Mouse (Mus musculus) midbrain, postnatal 0 days (tissue): ENCODE data around the gene Slc15a5. TPM values are rescaled to one million over a fixed set of nuclear protein-coding genes. Genes with fewer than 3 reads are reported as not detected.

Experiments
- ATAC-seq: fragments of 200-750 bp; cut with Nextera tagmentation; 2 replicates; pipeline ENCODE4 v1.8.0; 2017; ENCODE audit warnings: moderate number of reproducible peaks, mild to moderate bottlenecking, moderate TSS enrichment, moderate library complexity; ENCODE audit not compliant: low FRiP score
- DNase-seq: peaks from one replicate; pipeline ENCODE4 v3.0.0-alpha.2; 2015; ENCODE audit warnings: low spot score
- H3K27ac ChIP-seq: fragments of 300-500 bp; sonication (generic); 2 replicates; pipeline ENCODE4 v1.5.1; 2014; ENCODE audit warnings: low read depth, mild to moderate bottlenecking, low read length, mixed read lengths
- H3K27me3 ChIP-seq: fragments of 300-500 bp; sonication (generic); 2 replicates; pipeline ENCODE4 v1.6.1; 2014; ENCODE audit warnings: low read length, control low read depth, mixed read lengths; ENCODE audit not compliant: insufficient read depth
- H3K36me3 ChIP-seq: fragments of 300-500 bp; sonication (generic); 2 replicates; pipeline ENCODE4 v1.6.1; 2014; ENCODE audit warnings: low read length, control low read depth, mixed read lengths; ENCODE audit not compliant: insufficient read depth
- H3K4me1 ChIP-seq: fragments of 300-500 bp; sonication (generic); 2 replicates; pipeline ENCODE4 v1.6.1; 2014; ENCODE audit warnings: mild to moderate bottlenecking, control low read depth, antibody characterized with exemption, low read length, mixed read lengths; ENCODE audit not compliant: insufficient read depth
- H3K4me2 ChIP-seq: fragments of 300-500 bp; sonication (generic); 2 replicates; pipeline ENCODE4 v1.6.1; 2014; ENCODE audit warnings: low read depth, mild to moderate bottlenecking, low read length, mixed read lengths; ENCODE audit not compliant: poor library complexity, severe bottlenecking
- H3K4me3 ChIP-seq: fragments of 300-500 bp; sonication (generic); 2 replicates; pipeline ENCODE4 v1.5.1; 2014; ENCODE audit warnings: low read depth, mild to moderate bottlenecking, low read length, moderate library complexity
- H3K9ac ChIP-seq: fragments of 300-500 bp; sonication (generic); replicated peaks from 2 replicates; pipeline ENCODE4 v1.6.1; 2014; ENCODE audit warnings: mild to moderate bottlenecking, low read length, moderate library complexity, mixed read lengths; ENCODE audit not compliant: poor library complexity, severe bottlenecking
- H3K9me3 ChIP-seq: fragments of 300-500 bp; sonication (generic); 2 replicates; pipeline ENCODE4 v1.6.1; 2016; ENCODE audit warnings: low read length, control low read depth
- CTCF ChIP-seq: IDR thresholded peaks from 2 replicates; pipeline ENCODE4 v1.5.1; 2016; ENCODE audit warnings: antibody characterized with exemption, mild to moderate bottlenecking
- WGBS: fragments of 180-500 bp; shearing (Covaris S2); extraction: QIAGEN DNeasy Blood & Tissue Kit; methylation state at CpG from one replicate; pipeline ENCODE4 v1.1.7; 2014; 5-methylcytosine and 5-hydroxymethylcytosine counted together
- polyA plus RNA-seq: library from polyadenylated mRNA; unstranded; fragments of >200 nt; fragmentation: Nextera tagmentation; extraction: Ambion mirVana; gene quantifications from 2 replicates; pipeline ENCODE4 v1.2.1, GENCODE M21; 2015
- total RNA-seq: library from RNA; depleted of rRNA; stranded (reverse); fragments of >200 nt; gene quantifications from 2 replicates; pipeline ENCODE4 v1.2.3, GENCODE M21; 2014

The Slc15a5 gene
- total and polyA plus RNA-seq, 2 experiments from 2014 or later = 0.11 to 0.96 TPM

DNA sequence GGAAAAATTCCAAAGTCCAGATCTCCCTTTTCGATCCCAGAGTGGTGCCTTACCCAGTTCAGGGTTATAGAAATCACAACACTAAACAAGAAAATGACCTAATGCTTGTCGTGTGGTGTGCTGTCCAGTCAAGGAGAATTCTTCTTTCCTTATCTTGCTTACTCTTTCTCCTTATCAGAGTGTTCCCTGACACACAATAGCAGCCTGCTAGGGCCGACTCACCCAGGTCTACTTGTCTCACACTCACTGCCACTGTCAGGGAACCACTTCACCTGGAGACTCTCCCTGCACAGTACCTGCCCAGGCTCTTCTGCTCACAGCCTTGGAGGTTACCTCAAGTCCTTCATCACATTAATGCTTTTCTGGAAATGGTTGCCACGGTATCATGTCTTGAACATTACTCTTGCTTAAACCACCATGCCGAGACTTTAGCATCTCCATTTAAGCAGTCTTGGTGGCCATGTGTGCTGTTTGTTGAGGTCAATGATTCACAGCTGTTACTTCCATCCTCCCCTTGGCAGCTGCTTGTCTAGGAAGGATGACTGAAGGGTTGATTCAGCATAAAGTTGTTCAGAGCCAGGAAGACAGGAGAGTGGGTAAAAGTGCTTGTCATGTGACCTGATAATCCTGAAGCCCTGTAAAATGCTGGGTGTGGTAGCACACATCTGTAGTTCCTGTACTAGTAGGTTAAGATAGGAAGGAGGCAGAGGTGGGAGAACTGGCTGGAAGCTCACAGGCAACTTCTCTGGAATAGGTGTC is 1.9 kb downstream of the Slc15a5 start:
- TF ChIP-seq CTCF = no peak
- Histone ChIP-seq H3K9me3 (no peaks in the 10 kb centered on the region), H3K4me1 (no peaks in the 10 kb centered on the region), H3K27me3 (no peaks in the 10 kb centered on the region), H3K9ac (no peak overlapping the region), H3K4me2 (no peak overlapping the region), H3K27ac (no peak overlapping the region), H3K4me3 (no peak overlapping the region), H3K36me3 (no peaks in the 10 kb centered on the region)
- DNase-seq (no peak), ATAC-seq (no peak)
- 84% methylated on average over 5 of the region's 5 CpGs for WGBS

DNA sequence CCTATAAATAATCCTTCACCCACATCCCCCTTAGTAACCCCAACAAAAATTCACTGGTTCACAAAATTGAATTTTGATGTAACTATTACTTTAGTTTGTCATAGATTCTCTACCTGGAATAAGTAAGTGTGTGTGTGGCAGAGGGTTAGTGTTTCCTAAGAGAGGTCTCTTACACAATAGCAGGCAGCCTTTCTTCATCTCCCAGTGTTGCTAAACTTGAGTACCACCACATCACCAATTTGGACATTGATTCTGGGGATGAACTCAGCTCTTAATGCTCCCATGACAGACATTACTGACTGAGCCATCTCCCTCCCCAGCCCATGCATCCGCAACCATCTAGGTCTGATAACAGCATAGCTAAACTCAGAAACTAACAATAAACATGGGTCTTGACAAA is 4.0 kb downstream of the Slc15a5 start:
- 96% methylated on average over 1 of the region's 1 CpGs for WGBS
- Histone ChIP-seq H3K4me3 (no peak overlapping the region), H3K9ac (no peak overlapping the region), H3K36me3 (no peaks in the 10 kb centered on the region), H3K4me2 (no peak overlapping the region), H3K27me3 (no peaks in the 10 kb centered on the region), H3K27ac (no peak overlapping the region), H3K9me3 (no peaks in the 10 kb centered on the region), H3K4me1 (no peaks in the 10 kb centered on the region)
- TF ChIP-seq CTCF = no peak
- no peak for DNase-seq
- ATAC-seq = no peak

DNA sequence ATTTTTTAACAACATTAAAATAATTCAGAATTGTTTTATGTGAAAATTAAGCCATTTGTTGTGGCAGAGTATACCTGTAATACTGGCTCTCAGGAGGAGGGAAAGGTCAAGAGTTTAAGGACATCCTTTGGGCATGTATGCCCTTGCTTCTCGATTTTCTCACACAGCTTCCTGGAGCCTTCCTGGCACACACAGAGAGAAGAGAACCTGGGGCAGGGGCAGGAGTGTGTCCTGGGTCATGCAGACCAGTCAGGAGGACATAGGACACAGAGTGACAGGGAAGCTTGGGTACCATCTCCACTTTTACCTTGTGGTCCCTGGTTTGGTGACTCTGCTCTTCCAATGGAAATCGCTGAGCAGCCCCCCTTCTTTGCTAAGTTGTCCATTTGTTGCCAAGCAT is 6.2 kb downstream of the Slc15a5 start:
- H3K4me2 ChIP-seq = no peak overlapping the region
- no peaks in the 10 kb centered on the region for H3K27me3 ChIP-seq
- H3K27ac ChIP-seq = no peak overlapping the region
- no peak overlapping the region for H3K9ac ChIP-seq
- DNase-seq (no peak), ATAC-seq (no peak)
- 91% methylated on average over 2 of the region's 2 CpGs for WGBS
- no peaks in the 10 kb centered on the region for H3K9me3 ChIP-seq
- no peak for TF ChIP-seq CTCF
- no peaks in the 10 kb centered on the region for H3K36me3 ChIP-seq
- no peak overlapping the region for H3K4me3 ChIP-seq
- no peaks in the 10 kb centered on the region for H3K4me1 ChIP-seq

DNA sequence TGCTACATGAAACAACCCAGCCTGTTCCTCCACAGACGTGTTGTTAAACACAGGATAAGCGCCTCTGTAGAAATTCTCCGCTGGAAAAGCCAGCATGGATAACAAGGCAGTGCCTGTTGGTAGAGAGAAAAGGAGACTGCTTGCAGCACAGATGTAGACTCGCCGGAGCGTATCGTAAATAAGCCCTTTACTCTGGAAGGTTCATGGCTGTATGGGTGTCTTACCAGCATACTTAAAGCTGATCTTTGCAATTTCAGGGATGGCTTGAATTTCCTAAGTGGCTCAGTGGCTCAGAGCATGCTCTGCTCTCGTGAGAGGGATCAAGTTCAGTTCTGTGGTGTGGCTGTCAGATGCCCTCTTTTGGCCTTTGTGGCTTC is 6.8 kb downstream of the Slc15a5 start:
- Histone ChIP-seq H3K27ac (no peak overlapping the region), H3K27me3 (no peaks in the 10 kb centered on the region), H3K36me3 (no peaks in the 10 kb centered on the region), H3K9ac (no peak overlapping the region), H3K4me1 (no peaks in the 10 kb centered on the region), H3K4me2 (no peak overlapping the region), H3K4me3 (no peak overlapping the region), H3K9me3 (no peaks in the 10 kb centered on the region)
- TF ChIP-seq CTCF = no peak
- WGBS = 61% methylated on average over 8 of the region's 8 CpGs
- no peak for ATAC-seq
- DNase-seq = no peak

DNA sequence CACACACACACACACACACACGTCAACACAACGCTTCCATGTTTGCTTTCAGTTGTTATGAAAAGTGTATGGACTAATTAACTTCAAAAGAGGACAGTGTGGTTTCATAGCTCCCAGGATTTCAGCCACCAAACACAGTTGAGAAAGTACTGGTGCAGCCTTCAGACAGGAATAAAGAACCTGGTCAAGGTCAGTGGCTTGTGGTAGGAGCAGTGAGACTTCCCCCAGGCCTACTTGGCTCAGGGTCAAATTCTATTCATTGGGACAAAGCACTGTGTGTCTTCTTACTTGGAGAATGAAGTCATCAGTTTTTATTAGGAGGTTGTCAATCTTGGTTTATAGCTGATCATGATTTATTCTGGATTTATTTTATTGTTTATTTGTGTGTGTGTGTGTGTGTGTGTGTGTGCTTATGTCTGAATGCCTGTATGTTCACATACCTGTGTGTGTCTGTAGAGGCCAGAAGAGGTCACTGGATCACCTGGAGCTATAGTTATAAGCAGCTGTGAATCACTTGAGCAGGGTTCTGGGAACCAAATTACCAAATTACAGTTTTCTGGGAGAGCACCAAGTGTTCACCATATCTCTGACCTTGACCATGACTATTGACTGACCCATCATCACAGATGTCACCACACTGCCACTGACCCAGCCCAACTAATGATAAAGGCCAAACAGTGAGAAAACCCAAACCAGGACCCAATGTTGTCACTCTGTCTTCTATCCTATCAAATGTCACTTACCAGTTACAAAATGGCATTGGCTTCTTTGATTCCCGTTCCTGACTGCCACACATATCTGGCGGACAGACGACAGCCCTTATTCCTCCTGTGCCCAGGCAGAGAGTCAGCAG is 7.4 kb downstream of the Slc15a5 start:
- WGBS = 75% methylated on average over 5 of the region's 5 CpGs
- H3K4me3 ChIP-seq = no peak overlapping the region
- no peaks in the 10 kb centered on the region for H3K4me1 ChIP-seq
- TF ChIP-seq CTCF = no peak
- no peak overlapping the region for H3K9ac ChIP-seq
- no peak overlapping the region for H3K4me2 ChIP-seq
- no peaks in the 10 kb centered on the region for H3K9me3 ChIP-seq
- no peaks in the 10 kb centered on the region for H3K27me3 ChIP-seq
- H3K27ac ChIP-seq = no peak overlapping the region
- no peak for ATAC-seq
- no peak for DNase-seq
- H3K36me3 ChIP-seq = no peaks in the 10 kb centered on the region

DNA sequence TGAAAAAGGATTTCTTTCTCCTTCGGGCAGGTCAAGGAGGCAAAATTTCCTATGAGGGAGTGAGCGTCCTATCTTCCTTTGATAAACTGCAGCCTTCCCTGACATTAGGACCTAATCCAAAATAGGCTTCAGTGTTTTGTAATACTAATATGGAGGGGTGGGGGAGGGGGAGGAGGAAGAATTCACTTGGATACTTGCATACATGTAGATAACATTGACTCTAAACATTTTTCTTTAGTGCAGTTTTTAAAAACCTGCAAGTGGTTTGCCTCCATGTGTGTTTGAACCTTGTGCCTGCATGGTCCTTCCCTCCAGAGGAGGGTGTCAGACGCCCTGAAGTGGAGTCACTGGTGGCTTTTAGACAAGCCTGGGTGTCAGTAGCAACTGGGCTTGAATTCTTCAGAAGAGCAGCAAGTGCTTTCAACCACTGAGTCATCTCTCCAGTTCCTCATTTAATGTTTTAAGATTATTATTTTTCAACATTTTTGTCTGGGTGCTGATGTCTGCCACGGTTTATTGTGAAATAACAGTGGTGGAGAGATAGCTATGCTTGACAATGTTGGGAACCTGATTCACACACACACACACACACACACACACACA is 8.1 kb downstream of the Slc15a5 start:
- Histone ChIP-seq H3K4me1 (no peaks in the 10 kb centered on the region), H3K27me3 (no peaks in the 10 kb centered on the region), H3K9ac (no peak overlapping the region), H3K4me3 (no peak overlapping the region), H3K4me2 (no peak overlapping the region), H3K9me3 (no peaks in the 10 kb centered on the region), H3K27ac (no peak overlapping the region), H3K36me3 (no peaks in the 10 kb centered on the region)
- ATAC-seq (no peak), DNase-seq (no peak)
- no peak for TF ChIP-seq CTCF
- WGBS = 48% methylated on average over 4 of the region's 4 CpGs
